Mouse (Mus musculus) cerebellum, adult 2 months (tissue): ENCODE results near the gene Fam214b.

Experiments
- CTCF ChIP-seq: fragments of 200-500 bp; IDR thresholded peaks from 2 replicates; pipeline ENCODE4 v1.5.1; 2011; ENCODE audit warnings: low read depth, mild to moderate bottlenecking, control low read depth, low read length, moderate library complexity, borderline replicate concordance; ENCODE audit not compliant: insufficient read depth
- POLR2A ChIP-seq: fragments of 200-500 bp; IDR thresholded peaks from 2 replicates; pipeline ENCODE4 v1.6.1; 2011; ENCODE audit warnings: low read length, control low read depth, borderline replicate concordance; ENCODE audit not compliant: insufficient read depth

GRCm38 (mm10) chr4:43078071-43078718 lies 32.2 kb upstream of the Fam214b start:
- TF ChIP-seq CTCF (no peak), POLR2A (no peak)
